Mouse (Mus musculus) cortical plate, adult 2 months (tissue): ENCODE measurements around the gene 4921501E09Rik. TPM values are rescaled to one million over a fixed set of nuclear protein-coding genes. Genes with fewer than 3 reads are reported as not detected.

Experiments
- H3K27ac ChIP-seq: fragments of 200-500 bp; 2 replicates; pipeline ENCODE4 v1.5.1; 2012; ENCODE audit warnings: low read length, control low read depth, inconsistent platforms; ENCODE audit not compliant: insufficient read depth
- H3K4me1 ChIP-seq: fragments of 200-500 bp; 2 replicates; pipeline ENCODE4 v1.6.1; 2011; ENCODE audit warnings: low read length; ENCODE audit not compliant: control insufficient read depth, insufficient read depth
- H3K4me3 ChIP-seq: fragments of 200-500 bp; 2 replicates; pipeline ENCODE4 v1.5.1; 2011; ENCODE audit warnings: mild to moderate bottlenecking, low read length, control low read depth; ENCODE audit not compliant: insufficient read depth
- CTCF ChIP-seq: fragments of 200-500 bp; IDR thresholded peaks from 2 replicates; pipeline ENCODE4 v1.5.1; 2011; ENCODE audit warnings: mild to moderate bottlenecking, control low read depth, low read length; ENCODE audit not compliant: insufficient read depth; ENCODE audit errors: extremely low read depth
- POLR2A ChIP-seq: fragments of 200-500 bp; IDR thresholded peaks from 2 replicates; pipeline ENCODE4 v1.6.1; 2011; ENCODE audit warnings: mild to moderate bottlenecking, low read length, control low read depth; ENCODE audit not compliant: insufficient read depth; ENCODE audit errors: extremely low read depth
- polyA plus RNA-seq: library from polyadenylated mRNA; depleted of rRNA; stranded (reverse); fragments of >200 nt; gene quantifications from 2 replicates; pipeline ENCODE4 v1.2.3, GENCODE M21; 2012; rRNA removed

4921501E09Rik gene
- polyA plus RNA-seq: 0.08 TPM in 1 of 2 replicates, not detected in the other

DNA sequence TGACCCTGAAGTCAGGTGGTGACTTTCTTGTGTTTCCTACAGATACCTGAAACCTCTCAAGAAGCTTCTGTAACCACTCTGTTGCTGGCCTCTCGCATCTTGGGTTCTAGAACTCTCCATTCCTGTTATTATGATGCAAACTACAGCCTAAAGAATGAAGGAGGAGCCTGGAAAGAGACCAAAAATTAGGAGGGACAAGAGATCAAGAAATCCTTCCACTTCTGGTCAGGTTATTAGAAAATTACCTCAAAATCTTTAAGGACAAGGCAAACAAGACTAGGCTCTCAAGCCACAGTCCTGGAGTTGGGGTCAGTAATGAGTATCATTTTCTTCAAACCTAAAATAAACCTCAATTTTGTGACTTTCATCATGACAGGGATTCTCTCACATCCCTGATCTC, at the start of gene 4921501E09Rik:
4921501E09Rik (minus strand) TSS at position 101 of the 400 bp plus-strand sequence.
- no peaks in the 10 kb centered on the region for H3K4me1 ChIP-seq
- TF ChIP-seq CTCF (no peak), POLR2A (no peak)
- H3K4me3 ChIP-seq: no peak within 1 kb of the TSS
- no peak within 1 kb of the TSS for H3K27ac ChIP-seq

GRCm38 (mm10) chr17:33097396-33097795, 29.5 kb upstream of the 4921501E09Rik start:
- TF ChIP-seq POLR2A: no peak
- no peak for TF ChIP-seq CTCF
- Histone ChIP-seq H3K27ac (no peak overlapping the region), H3K4me1 (peaks cover 4% of the 10 kb centered on the region; the same call in 1 of the 2 replicates), H3K4me3 (no peak overlapping the region)

DNA sequence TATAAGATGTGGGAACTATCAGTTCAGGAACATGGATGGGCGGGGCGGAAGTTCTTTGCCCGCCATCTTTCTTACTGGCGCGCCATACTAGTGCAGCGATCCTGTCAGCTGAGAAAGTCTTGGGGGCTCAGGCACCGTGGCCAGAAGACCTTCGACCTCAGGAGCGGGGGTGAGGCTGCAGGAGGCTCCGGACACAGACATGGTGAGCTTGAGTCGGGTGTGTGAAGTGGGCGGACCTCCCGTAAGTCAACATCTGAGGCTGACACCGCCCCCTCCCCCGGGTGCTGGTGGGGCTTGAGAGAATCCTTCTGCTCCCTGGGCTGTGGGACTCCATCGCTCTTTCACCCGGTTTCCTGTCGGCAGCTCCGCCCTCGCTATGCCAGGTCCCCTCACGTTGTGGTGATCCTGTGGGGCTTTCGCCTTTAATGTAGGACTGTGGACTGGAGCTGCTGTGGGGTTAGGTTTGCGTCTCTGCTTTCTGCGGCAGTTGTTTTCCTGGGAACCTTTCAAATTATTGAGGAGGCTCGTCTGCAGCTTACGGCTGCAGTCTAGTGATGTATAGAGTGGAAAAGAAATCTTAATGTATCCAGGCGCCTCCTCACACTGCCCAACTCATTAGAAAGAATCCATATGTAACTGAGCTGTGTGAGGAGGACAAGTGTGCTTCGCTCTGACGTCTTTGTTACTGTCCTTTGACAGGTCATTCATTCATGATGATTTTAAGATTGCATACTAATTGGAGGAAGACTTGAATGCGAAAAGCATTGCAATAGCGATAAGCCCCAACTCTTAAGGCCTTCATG, 24.7 kb upstream of the 4921501E09Rik start:
- no peak for TF ChIP-seq CTCF
- TF ChIP-seq POLR2A: 0 out of 2 replicates have a peak, but pooled peaks have one; percentile 38
- Histone ChIP-seq H3K4me3 (peak overlapping the region; percentile 67), H3K27ac (peak overlapping the region; percentile 26; the same call in 1 of the 2 replicates), H3K4me1 (peaks cover 4% of the 10 kb centered on the region; the same call in 1 of the 2 replicates)

GRCm38 (mm10) chr17:33091630-33092029, 23.8 kb upstream of the 4921501E09Rik start:
- Histone ChIP-seq H3K4me1 (peaks cover 4% of the 10 kb centered on the region; the same call in 1 of the 2 replicates), H3K4me3 (no peak overlapping the region), H3K27ac (no peak overlapping the region)
- TF ChIP-seq POLR2A: no peak
- no peak for TF ChIP-seq CTCF

GRCm38 (mm10) chr17:33089220-33089949, 21.5 kb upstream of the 4921501E09Rik start, which contains the start of gene Zfp563:
TSS of gene Zfp563 (plus strand) at chr17:33089310.
- H3K27ac ChIP-seq: peak within 1 kb of the TSS; percentile 87
- peaks cover 4% of the 10 kb centered on the region; the same call in 1 of the 2 replicates for H3K4me1 ChIP-seq
- TF ChIP-seq POLR2A (no peak), CTCF (no peak)
- H3K4me3 ChIP-seq: peak within 1 kb of the TSS; percentile 86

GRCm38 (mm10) chr17:33063001-33063400, 4.9 kb downstream of the 4921501E09Rik start:
- H3K27ac ChIP-seq: no peak overlapping the region
- no peak for TF ChIP-seq CTCF
- no peaks in the 10 kb centered on the region for H3K4me1 ChIP-seq
- H3K4me3 ChIP-seq: no peak overlapping the region

GRCm38 (mm10) chr17:33058791-33059190, 9.1 kb downstream of the 4921501E09Rik start:
- Histone ChIP-seq H3K4me3 (no peak overlapping the region), H3K4me1 (no peaks in the 10 kb centered on the region), H3K27ac (no peak overlapping the region)
- TF ChIP-seq POLR2A: no peak
- TF ChIP-seq CTCF: no peak

DNA sequence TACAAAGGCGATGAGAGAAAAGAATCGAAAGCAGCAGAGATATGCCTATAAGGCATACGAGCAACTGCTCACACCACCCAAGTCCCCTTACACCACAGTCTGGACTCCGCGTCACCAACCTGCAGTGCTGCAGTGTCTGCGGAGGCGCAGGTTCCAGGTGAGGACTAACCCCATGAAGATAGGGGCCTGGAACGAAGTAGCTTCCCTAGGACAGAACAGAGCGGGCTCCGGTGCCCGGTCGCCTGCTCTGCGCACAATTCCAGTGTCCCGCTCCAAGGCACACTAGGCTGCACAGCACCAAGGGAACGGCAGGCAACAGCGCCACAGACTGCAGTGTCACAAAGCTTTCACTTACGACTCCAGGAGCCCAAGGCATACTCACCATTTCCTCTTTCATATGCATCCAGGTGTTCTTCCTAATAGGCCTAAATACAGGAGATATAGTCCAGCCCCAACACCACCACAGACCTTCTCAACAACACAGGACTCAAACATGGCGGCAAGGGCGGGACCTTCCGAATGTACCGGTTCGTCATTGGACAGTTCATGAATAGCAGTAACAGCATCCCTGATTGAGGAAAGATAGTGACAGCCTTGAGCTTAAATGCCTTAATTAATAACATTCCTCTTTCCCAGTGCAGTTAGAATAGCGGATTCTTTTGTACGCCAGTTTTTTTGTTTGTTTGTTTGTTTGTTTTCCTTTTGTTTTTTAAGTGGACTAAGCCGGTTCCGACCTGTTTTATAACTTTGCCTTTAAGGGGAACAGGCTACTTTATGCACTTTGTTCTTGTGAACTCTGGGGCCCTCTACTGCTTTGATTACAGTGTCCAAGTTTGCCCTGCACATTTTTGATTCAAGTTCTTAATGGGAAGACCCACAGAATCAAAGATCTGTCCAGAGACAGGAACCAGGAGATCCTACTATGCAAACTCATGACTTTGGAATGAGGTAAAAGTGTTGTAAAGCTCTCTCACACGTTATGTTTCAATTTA, 34.7 kb downstream of the 4921501E09Rik start, which contains the start of gene Zfp763:
Zfp763 (minus strand) TSS at position 503 of the 992 bp plus-strand sequence.
- Histone ChIP-seq H3K4me1 (no peaks in the 10 kb centered on the region), H3K27ac (0 out of 2 replicates have a peak within 1 kb of the TSS, but pooled peaks have one; percentile 4), H3K4me3 (peak within 1 kb of the TSS; percentile 85)
- TF ChIP-seq CTCF (no peak), POLR2A (peak; percentile 59)
